Comparison of ENCODE assay signal across 20 mouse cellular contexts in the genomic region with DNA sequence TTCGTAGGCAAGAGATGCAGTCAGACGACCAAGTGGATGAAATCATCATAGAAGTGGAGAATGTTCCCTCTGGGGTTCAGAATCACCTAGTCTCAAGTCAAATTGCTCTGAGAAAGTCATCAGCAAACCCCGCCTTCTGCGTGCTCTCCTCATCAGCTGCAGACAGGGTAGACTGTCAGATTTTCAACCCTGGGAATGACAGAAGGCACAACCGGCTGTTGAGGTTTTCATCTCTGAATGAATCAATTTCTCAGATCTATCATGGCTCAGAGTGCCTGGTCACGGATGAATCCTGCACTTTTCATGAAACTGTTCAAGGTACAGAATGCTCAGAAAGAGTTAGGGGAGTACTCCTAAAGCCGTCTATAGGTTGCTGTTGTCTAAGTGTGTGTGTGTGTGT. TPM values are rescaled to one million over a fixed set of nuclear protein-coding genes. Genes with fewer than 3 reads are reported as not detected.
DNase-seq lines count a peak whose midpoint lies in the region.
"Had no signal": no experiment of that assay in that cellular context is flagged by ENCODE, and none has a peak within 500 bp of the region (broad histone marks: within the 10 kb centered on the region; RNA-seq: fewer than 3 reads in every experiment).

No protein-coding gene starts in this region.

- intact Hi-C loops in gastrocnemius, postnatal 14 days (cut with DNase I; ENCODE audit: low total_unique reads) = no loop called here

- peak; percentile 42 for DNase-seq in layer of hippocampus, adult 11-12 months (ENCODE audit: low spot score)
- DNase-seq in layer of hippocampus, adult 18-20 months (ENCODE audit: low spot score in 2 of 2) = peak; percentile 35 to 72
- peak; percentile 10 for DNase-seq in layer of hippocampus, adult 9-10 months (ENCODE audit: low spot score)
- DNase-seq in layer of hippocampus, postnatal 14 days (ENCODE audit: low spot score in 2 of 2) = peak; percentile 34 to 52
- no peak for DNase-seq in gastrocnemius, postnatal 14 days
- DNase-seq in frontal cortex, postnatal 10 days (ENCODE audit: low spot score in 2 of 2) = no peak
- DNase-seq in ovary, postnatal 36 days (ENCODE audit: low spot score) = no peak
- DNase-seq: adrenal gland, adult 2 months; adrenal gland, postnatal 14 days; cerebellum, adult 11 months; cerebellum, adult 2 months; cerebellum, adult 9-11 months; cerebellum, postnatal 25 days; forebrain, postnatal 0 days; gastrocnemius, postnatal 36 days; heart, postnatal 10 days; heart, postnatal 36 days had no signal

RNA-seq across cellular contexts. Expression of a gene that starts 36.9 kb away (rescaled TPM):
- under 1 TPM; 0.38 to 0.40 TPM for total RNA-seq in layer of hippocampus, adult 18-20 months (2021)
- total RNA-seq in layer of hippocampus, postnatal 14 days (2021) = under 1 TPM; 0.21 to 0.31 TPM
- under 1 TPM; 0.13 to 0.53 TPM for total RNA-seq in gastrocnemius, postnatal 14 days (2021)
- total RNA-seq: adrenal gland, adult 2 months; common myeloid progenitor, adult 5-6 weeks; granulocyte monocyte progenitor cell, adult 5-6 weeks; MEL had no signal

RNA-seq across cellular contexts. Expression of a gene that starts 49.4 kb away (rescaled TPM):
- total RNA-seq in layer of hippocampus, adult 18-20 months (2021) = 10 to 100 TPM; 15.5 to 15.6 TPM
- total RNA-seq in layer of hippocampus, postnatal 14 days (2021) = 10 to 100 TPM; 19.6 to 24.3 TPM
- total RNA-seq in gastrocnemius, postnatal 14 days (2021) = 1 to 10 TPM; 7.8 to 8.7 TPM
- total RNA-seq: common myeloid progenitor, adult 5-6 weeks; MEL had no signal

Comparison
In these comparisons a context has a peak if more than half of its experiments do, and no peak if none do; other contexts are left out.
1. DNase-seq: peak in layer of hippocampus, adult 11-12 months (single experiment), layer of hippocampus, adult 18-20 months (2 of 2), layer of hippocampus, adult 9-10 months (single experiment) and layer of hippocampus, postnatal 14 days (2 of 2); none in gastrocnemius, postnatal 14 days (single experiment), frontal cortex, postnatal 10 days (0 of 2) and ovary, postnatal 36 days (single experiment).